Mouse (Mus musculus): ENCODE measurements around the gene Fate1.

DNA sequence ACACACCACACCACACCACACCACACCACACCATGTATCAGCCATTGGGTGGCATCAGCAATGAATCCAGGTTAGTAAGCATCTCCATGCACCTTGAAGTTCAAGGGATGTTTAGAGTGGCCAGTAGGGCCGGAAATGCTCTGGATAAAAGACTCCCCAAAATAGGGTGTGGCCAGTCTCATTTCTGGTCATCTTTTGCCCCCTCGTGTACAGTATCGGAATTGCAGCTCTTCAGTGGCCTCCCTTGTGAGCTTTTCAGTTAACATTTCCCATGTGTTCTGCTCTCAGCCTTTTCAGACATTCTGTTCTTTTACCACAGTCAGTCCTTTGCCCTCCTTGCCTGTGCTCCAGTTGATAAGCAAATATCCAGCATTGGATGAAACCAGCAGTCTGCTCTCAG lies 26.2 kb upstream of the Fate1 start:
- TF ChIP-seq CTCF (IDR thresholded peaks at IDR 0.05; ENCODE audit: insufficient read depth, low read depth, low read length) (no peak), POLR2A (IDR thresholded peaks at IDR 0.05; ENCODE audit: insufficient read depth, low read depth, low read length) (no peak)

All from olfactory bulb, adult 2 months (tissue).